Mouse (Mus musculus) cerebellum, adult 18-20 months (tissue): ENCODE data around the gene Vmn1r25.
A peak's percentile ranks its signal among the peaks of the same experiment; 100 is the strongest.
"Not testable (repeated sequence)": the region's sequence is repeated elsewhere in the genome, so short reads cannot be mapped to it uniquely, and the experiment has no call there.

Source experiments
- DNase-seq, 2 experiments: peaks; one replicate each; pipeline ENCODE4 v3.0.0; 2021

Gene Vmn1r25

DNA sequence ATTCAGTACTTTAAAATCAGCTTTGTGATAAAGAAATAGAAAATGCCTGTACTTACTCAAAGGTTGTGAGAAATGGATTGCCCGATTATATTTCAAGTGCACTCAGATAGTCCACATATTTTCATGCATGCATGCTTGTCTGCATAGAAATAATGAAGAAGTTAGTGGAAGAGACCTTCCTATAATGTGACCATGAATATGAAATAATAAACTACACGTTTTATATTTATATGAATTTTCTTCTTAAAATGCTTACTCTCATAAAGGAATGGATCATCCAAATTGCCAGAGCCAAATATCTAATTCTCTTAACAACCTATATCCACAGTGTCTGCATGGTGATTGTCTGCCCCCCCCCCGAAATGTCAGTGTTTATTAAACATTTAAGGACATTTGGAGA, at the start of gene Vmn1r25:
Gene Vmn1r25, minus strand, starts transcription at position 101 of the 400 bp plus-strand sequence.
- DNase-seq = no peak

DNA sequence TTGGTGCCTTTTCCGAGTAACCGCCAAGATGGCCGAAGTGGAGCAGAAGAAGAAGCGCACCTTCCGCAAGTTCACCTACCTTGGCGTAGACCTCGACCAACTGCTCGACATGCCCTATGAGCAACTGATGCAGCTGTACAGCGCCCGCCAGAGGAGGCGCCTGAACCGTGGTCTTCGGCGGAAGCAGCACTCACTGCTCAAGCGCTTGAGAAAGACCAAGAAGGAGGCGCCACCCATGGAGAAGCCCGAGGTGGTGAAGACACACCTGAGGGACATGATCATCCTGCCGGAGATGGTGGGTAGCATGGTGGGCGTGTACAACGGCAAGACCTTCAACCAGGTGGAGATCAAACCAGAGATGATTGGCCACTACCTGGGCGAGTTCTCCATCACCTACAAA, 36.9 kb upstream of the Vmn1r25 start:
- DNase-seq = peak in 1 of 2 experiments; percentile 1

DNA sequence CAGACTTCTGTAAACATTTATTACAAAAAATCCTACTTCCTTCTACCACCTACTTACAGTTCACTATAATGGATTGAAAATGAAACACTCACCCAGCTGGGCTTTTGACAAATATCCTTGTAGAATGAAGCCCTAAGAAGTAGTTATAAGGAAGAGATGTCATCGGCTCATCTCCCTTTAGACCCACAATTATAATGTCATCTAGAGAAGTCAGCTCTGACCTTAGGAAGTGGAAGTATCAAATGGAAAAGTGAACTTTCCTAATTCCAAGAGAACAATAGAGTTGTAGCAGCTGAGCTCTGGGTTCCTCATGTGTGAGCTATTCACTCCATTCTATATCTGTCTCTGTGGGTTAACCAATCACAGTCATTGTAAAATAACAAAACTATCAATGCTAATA, 34.4 kb upstream of the Vmn1r25 start, which contains the start of gene Vmn1r26:
Gene Vmn1r26, minus strand, starts transcription at position 101 of the 400 bp plus-strand sequence.
- DNase-seq = no peak

DNA sequence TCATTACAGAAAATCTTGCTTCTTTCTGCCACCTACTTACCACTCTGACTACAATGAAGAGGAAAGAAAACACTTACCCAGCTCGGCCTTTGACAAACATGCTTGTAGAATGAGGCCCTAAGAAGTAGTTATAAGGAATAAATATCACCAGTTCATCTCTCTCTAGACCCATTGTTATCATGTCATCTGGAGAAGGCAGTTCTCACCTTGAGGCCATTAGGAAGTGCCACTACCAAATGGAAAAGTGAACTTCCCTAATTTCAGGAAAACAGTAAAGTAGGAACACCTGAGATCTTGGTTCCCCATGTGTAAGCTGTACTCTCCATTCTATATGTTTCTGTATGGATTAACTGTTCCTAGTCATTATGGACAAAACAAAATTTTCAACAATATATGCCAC, 19.2 kb downstream of the Vmn1r25 start, which contains the start of gene Vmn1r24:
Gene Vmn1r24, minus strand, starts transcription at position 101 of the 400 bp plus-strand sequence.
- not testable (repeated sequence) for DNase-seq
